Mouse (Mus musculus) adrenal gland, adult 10 weeks (tissue): ENCODE data around the gene Creb3l1. TPM values are rescaled to one million over a fixed set of nuclear protein-coding genes. Genes with fewer than 3 reads are reported as not detected.

Experiments used
- polyA plus RNA-seq: library from polyadenylated mRNA; stranded (reverse); fragments of 350-450 nt; fragmentation: Illumina TruSeq; extraction: RNeasy Lipid Tissue Mini Kit (QIAGEN cat#74804); gene quantifications from one replicate; pipeline ENCODE4 v1.2.3, GENCODE M21; 2014; ENCODE audit warnings: low read depth, low replicate concordance

Gene Creb3l1
- 4.0 TPM for polyA plus RNA-seq

GRCm38 (mm10) chr2:92024274-92024672 lies at the start of gene Creb3l1:
Gene Creb3l1 (minus strand): TSS chr2:92024502.

GRCm38 (mm10) chr2:91975581-91976541 lies 48.4 kb downstream of the Creb3l1 start, which contains the start of gene Dgkz:
Gene Dgkz (minus strand): TSS chr2:91975864.

GRCm38 (mm10) chr2:91945483-91945882 lies 78.8 kb downstream of the Creb3l1 start, which contains the start of gene Gm9821:
Gene Gm9821 (plus strand): TSS chr2:91945703.

Other genes with a start within 250 kb of the Creb3l1 start
- not detected for gene Chrm4, start 97.3 kb downstream of the Creb3l1 start, polyA plus RNA-seq
- not detected for gene Mdk, start 92.2 kb downstream of the Creb3l1 start, polyA plus RNA-seq
- gene Gm9821, start 78.8 kb downstream of the Creb3l1 start, polyA plus RNA-seq = not detected
- gene Dgkz, start 48.6 kb downstream of the Creb3l1 start, polyA plus RNA-seq = 2.0 TPM
- 59.7 TPM for gene Phf21a, start 68.6 kb upstream of the Creb3l1 start, polyA plus RNA-seq